Mouse (Mus musculus) neural tube, embryonic 12.5 days (tissue): ENCODE data around the gene Acvrl1. TPM values are rescaled to one million over a fixed set of nuclear protein-coding genes. Genes with fewer than 3 reads are reported as not detected.

Experiments
- ATAC-seq: fragments of 200-750 bp; cut with Nextera tagmentation; 2 replicates; pipeline ENCODE4 v1.8.0; 2017; ENCODE audit warnings: low read depth, mild to moderate bottlenecking, moderate TSS enrichment, moderate library complexity; ENCODE audit not compliant: low FRiP score
- H3K27ac ChIP-seq: fragments of 300-500 bp; sonication (generic); 2 replicates; pipeline ENCODE4 v1.5.1; 2016
- H3K27me3 ChIP-seq: fragments of 300-500 bp; sonication (generic); replicated peaks from 2 replicates; pipeline ENCODE4 v1.6.1; 2016; ENCODE audit warnings: mild to moderate bottlenecking
- H3K36me3 ChIP-seq: fragments of 300-500 bp; sonication (generic); 2 replicates; pipeline ENCODE4 v1.6.1; 2016; ENCODE audit warnings: mild to moderate bottlenecking
- H3K4me1 ChIP-seq: fragments of 300-500 bp; sonication (generic); 2 replicates; pipeline ENCODE4 v1.6.1; 2016
- H3K4me2 ChIP-seq: fragments of 300-500 bp; sonication (generic); replicated peaks from 2 replicates; pipeline ENCODE4 v1.6.1; 2016; ENCODE audit warnings: mild to moderate bottlenecking
- H3K4me3 ChIP-seq: fragments of 300-500 bp; sonication (generic); 2 replicates; pipeline ENCODE4 v1.5.1; 2016
- H3K9ac ChIP-seq: fragments of 300-500 bp; sonication (generic); 2 replicates; pipeline ENCODE4 v1.6.1; 2016; ENCODE audit warnings: mild to moderate bottlenecking
- H3K9me3 ChIP-seq: fragments of 300-500 bp; sonication (generic); 2 replicates; pipeline ENCODE4 v1.6.1; 2016; ENCODE audit warnings: mild to moderate bottlenecking
- WGBS: fragments of 180-500 bp; shearing (Covaris S2); methylation state at CpG from one replicate; pipeline ENCODE4 v1.1.7; 2016; 5-methylcytosine and 5-hydroxymethylcytosine counted together
- polyA plus RNA-seq: library from polyadenylated mRNA; unstranded; fragments of >200 nt; fragmentation: Nextera tagmentation; extraction: Ambion mirVana; gene quantifications from 2 replicates; pipeline ENCODE4 v1.2.1, GENCODE M21; 2016

Gene Acvrl1
- polyA plus RNA-seq, 1 experiment from 2014 or later: 8.3 TPM

- Histone ChIP-seq H3K9me3 (no peaks in the 10 kb centered on the region), H3K4me1 (peaks cover 55% of the 10 kb centered on the region), H3K27me3 (peaks cover 14% of the 10 kb centered on the region), H3K27ac (peak overlapping the region; percentile 55), H3K36me3 (no peaks in the 10 kb centered on the region), H3K4me3 (no peak overlapping the region), H3K9ac (no peak overlapping the region), H3K4me2 (peak overlapping the region; percentile 42)
- ATAC-seq: peak; percentile 95
- 4% methylated on average over 25 of the region's 25 CpGs for WGBS
These were observed 35.3 kb upstream of the Acvrl1 start for GRCm38 (mm10) chr15:101092829-101093648.

GRCm38 (mm10) chr15:101093988-101094387, 34.3 kb upstream of the Acvrl1 start:
- peak overlapping the region; percentile 55; the same call in 1 of the 2 replicates for H3K27ac ChIP-seq
- H3K4me1 ChIP-seq: peaks cover 56% of the 10 kb centered on the region
- H3K27me3 ChIP-seq: peaks cover 14% of the 10 kb centered on the region
- WGBS: 35% methylated on average over 6 of the region's 6 CpGs
- no peak overlapping the region for H3K9ac ChIP-seq
- H3K4me2 ChIP-seq: no peak overlapping the region
- H3K9me3 ChIP-seq: no peaks in the 10 kb centered on the region
- H3K4me3 ChIP-seq: no peak overlapping the region
- no peak for ATAC-seq
- no peaks in the 10 kb centered on the region for H3K36me3 ChIP-seq

GRCm38 (mm10) chr15:101094979-101095378, 33.3 kb upstream of the Acvrl1 start:
- no peak overlapping the region for H3K9ac ChIP-seq
- no peak for ATAC-seq
- no peaks in the 10 kb centered on the region for H3K9me3 ChIP-seq
- H3K27me3 ChIP-seq: peaks cover 14% of the 10 kb centered on the region
- H3K4me2 ChIP-seq: no peak overlapping the region
- H3K4me1 ChIP-seq: peaks cover 57% of the 10 kb centered on the region
- no peak overlapping the region for H3K4me3 ChIP-seq
- no peaks in the 10 kb centered on the region for H3K36me3 ChIP-seq
- H3K27ac ChIP-seq: no peak overlapping the region
- WGBS: 54% methylated on average over 9 of the region's 9 CpGs

DNA sequence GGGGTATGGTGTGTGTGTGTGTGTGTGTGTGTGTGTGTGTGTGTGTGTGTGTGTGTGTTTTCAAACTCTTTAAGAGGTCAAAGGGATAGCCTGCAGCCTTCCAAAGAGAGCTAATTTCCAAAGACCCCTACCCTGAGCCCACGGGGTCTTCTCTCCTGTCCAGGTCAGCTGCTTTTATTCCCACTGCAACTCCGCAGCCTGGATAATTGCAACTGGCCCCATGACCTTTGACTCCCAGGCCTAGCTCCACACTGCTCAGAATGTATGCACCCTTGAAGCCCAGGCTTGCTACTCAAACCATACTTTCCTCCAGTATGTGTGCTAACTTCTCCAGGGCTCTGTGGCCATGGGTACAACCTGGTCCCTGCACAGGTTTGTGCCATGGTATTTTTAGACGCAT, 32.9 kb upstream of the Acvrl1 start:
- H3K9me3 ChIP-seq: no peaks in the 10 kb centered on the region
- H3K4me3 ChIP-seq: no peak overlapping the region
- WGBS: 32% methylated on average over 3 of the region's 3 CpGs
- no peak overlapping the region for H3K4me2 ChIP-seq
- no peaks in the 10 kb centered on the region for H3K36me3 ChIP-seq
- peaks cover 14% of the 10 kb centered on the region for H3K27me3 ChIP-seq
- no peak overlapping the region for H3K27ac ChIP-seq
- H3K9ac ChIP-seq: no peak overlapping the region
- ATAC-seq: no peak
- H3K4me1 ChIP-seq: peaks cover 57% of the 10 kb centered on the region

GRCm38 (mm10) chr15:101097985-101098651, 30.2 kb upstream of the Acvrl1 start:
- Histone ChIP-seq H3K4me1 (peaks cover 53% of the 10 kb centered on the region), H3K27ac (no peak overlapping the region), H3K36me3 (no peaks in the 10 kb centered on the region), H3K9me3 (no peaks in the 10 kb centered on the region), H3K4me3 (no peak overlapping the region), H3K9ac (0 out of 2 replicates have a peak overlapping the region, but pooled peaks have one; percentile 8), H3K4me2 (peak overlapping the region; percentile 51), H3K27me3 (peaks cover 4% of the 10 kb centered on the region; the same call in 1 of the 2 replicates)
- peak; percentile 43; the same call in 1 of the 2 replicates for ATAC-seq
- 2% methylated on average over 28 of the region's 28 CpGs for WGBS

- 71% methylated on average over 3 of the region's 3 CpGs for WGBS
These were observed 27.3 kb upstream of the Acvrl1 start for GRCm38 (mm10) chr15:101100996-101101395.

DNA sequence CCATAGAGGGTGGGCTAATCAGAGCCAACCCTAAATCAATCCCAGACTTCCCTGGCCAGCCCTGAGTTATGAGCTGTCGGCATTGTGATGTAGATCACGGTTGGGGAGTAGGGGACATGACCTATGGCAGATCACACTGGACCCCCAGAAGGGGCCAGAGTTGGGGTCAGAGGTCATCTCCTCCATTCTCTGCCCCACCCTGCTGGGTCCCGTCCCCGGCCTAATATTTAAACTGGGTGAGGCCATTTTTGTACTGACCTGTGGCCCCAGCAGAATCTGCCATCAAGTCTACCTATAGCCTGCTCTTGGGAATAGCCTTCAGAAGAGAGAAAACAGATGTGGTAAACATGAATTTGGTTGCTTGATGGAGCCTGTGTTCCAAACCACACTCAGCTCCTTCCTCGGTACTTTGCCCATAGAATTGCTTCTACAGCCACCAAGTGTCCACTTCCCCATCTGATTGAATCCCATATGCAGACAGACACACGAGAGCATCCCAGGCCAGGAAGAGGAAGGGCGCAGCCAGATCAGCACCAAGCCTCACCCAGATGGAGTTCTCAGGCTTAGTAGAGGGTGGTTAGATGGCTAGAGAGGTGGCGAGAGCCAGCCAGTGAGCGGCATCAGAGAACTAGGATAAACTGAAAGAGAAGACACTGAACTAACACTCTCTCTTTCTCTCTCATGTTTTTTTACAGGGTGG, 24.6 kb upstream of the Acvrl1 start:
- 57% methylated on average over 9 of the region's 9 CpGs for WGBS
- Histone ChIP-seq H3K36me3 (no peaks in the 10 kb centered on the region), H3K9me3 (no peaks in the 10 kb centered on the region), H3K9ac (no peak overlapping the region), H3K4me3 (no peak overlapping the region), H3K4me1 (peaks cover 11% of the 10 kb centered on the region), H3K27me3 (no peaks in the 10 kb centered on the region), H3K4me2 (no peak overlapping the region), H3K27ac (no peak overlapping the region)
- ATAC-seq: no peak

More at GRCm38 (mm10) chr15:101100996-101101395, 27.3 kb upstream of the Acvrl1 start:
- Histone ChIP-seq H3K27me3 (no peaks in the 10 kb centered on the region; the same call in 1 of the 2 replicates), H3K9me3 (no peaks in the 10 kb centered on the region), H3K27ac (no peak overlapping the region), H3K36me3 (no peaks in the 10 kb centered on the region), H3K4me3 (no peak overlapping the region), H3K9ac (no peak overlapping the region), H3K4me2 (no peak overlapping the region), H3K4me1 (peaks cover 31% of the 10 kb centered on the region)
- ATAC-seq: no peak

GRCm38 (mm10) chr15:101105496-101105994, 22.8 kb upstream of the Acvrl1 start:
- no peak overlapping the region for H3K9ac ChIP-seq
- peak overlapping the region; percentile 41; the same call in 1 of the 2 replicates for H3K4me2 ChIP-seq
- WGBS: 20% methylated on average over 12 of the region's 12 CpGs
- no peak overlapping the region for H3K4me3 ChIP-seq
- no peak overlapping the region for H3K27ac ChIP-seq
- no peaks in the 10 kb centered on the region for H3K9me3 ChIP-seq
- peaks cover 9% of the 10 kb centered on the region for H3K4me1 ChIP-seq
- H3K36me3 ChIP-seq: no peaks in the 10 kb centered on the region
- H3K27me3 ChIP-seq: no peaks in the 10 kb centered on the region
- 0 out of 2 replicates have a peak, but pooled peaks have one; percentile 37 for ATAC-seq

DNA sequence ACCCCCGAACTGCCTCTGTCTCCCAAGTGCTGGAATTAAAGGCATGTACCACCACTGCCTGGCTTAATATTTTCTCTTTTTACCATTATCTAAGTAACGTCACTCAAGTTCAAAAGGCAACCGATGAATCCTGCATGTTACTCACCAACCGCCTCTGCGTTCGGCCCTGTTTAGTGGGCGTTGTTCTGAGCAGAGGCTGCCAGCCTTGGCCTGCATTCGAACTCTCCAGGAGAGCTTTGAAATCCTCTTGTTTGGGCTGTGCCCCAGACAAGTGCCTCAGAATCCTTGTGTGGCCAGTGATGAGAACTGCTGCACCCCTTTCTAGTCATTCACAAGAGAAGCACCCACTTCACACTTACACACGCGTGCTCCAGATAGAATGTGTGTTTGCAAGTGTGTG, 22.3 kb upstream of the Acvrl1 start:
- no peak for ATAC-seq
- Histone ChIP-seq H3K9me3 (no peaks in the 10 kb centered on the region), H3K27ac (no peak overlapping the region), H3K36me3 (no peaks in the 10 kb centered on the region), H3K27me3 (no peaks in the 10 kb centered on the region), H3K4me2 (no peak overlapping the region), H3K4me3 (no peak overlapping the region), H3K9ac (no peak overlapping the region), H3K4me1 (peaks cover 9% of the 10 kb centered on the region)
- 90% methylated on average over 10 of the region's 10 CpGs for WGBS

DNA sequence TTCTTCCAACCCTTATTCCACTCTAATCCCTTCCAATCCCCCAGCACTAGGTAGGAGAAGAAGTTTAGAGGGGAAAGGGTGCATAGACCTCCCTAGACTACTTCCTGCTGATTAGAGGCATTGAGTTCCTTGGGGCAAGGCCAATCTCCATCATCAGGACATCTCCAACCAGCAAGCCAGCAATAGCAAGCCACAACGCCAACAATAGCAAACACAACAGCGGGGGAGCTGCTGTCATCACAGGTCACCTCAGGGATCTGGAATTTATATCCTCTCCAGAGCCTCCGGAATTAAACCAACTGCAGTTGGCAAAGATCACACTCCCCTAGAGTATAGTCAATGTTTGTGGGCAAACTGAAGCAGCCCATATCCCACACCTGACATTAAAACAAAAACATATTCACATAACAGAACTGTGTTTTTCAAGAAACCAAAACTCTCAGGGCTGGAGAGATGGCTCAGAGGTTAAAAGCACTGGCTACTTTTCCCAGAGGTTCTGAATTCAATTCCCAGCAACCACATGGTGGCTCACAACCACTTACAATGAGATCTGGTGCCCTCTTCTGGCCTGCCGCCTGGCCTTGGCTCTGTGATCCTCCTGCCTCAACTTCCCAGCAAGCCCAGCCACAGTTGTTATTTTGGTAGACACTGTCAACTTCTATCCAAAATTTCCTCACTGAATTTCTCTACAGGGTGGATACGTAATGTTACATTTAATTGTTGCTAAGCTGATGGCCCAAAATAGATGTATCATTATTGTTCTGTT, 20.2 kb upstream of the Acvrl1 start:
- H3K27ac ChIP-seq: no peak overlapping the region
- H3K9ac ChIP-seq: no peak overlapping the region
- no peaks in the 10 kb centered on the region for H3K36me3 ChIP-seq
- H3K9me3 ChIP-seq: no peaks in the 10 kb centered on the region
- no peak for ATAC-seq
- H3K4me3 ChIP-seq: no peak overlapping the region
- WGBS: 87% methylated on average over 5 of the region's 5 CpGs
- no peaks in the 10 kb centered on the region; the same call in 1 of the 2 replicates for H3K4me1 ChIP-seq
- H3K27me3 ChIP-seq: no peaks in the 10 kb centered on the region
- no peak overlapping the region for H3K4me2 ChIP-seq

- H3K27ac ChIP-seq: no peak overlapping the region
- WGBS: 81% methylated on average over 8 of the region's 8 CpGs
- H3K36me3 ChIP-seq: no peaks in the 10 kb centered on the region
These were observed 15.1 kb upstream of the Acvrl1 start for GRCm38 (mm10) chr15:101113176-101113575.

More at GRCm38 (mm10) chr15:101113176-101113575, 15.1 kb upstream of the Acvrl1 start:
- no peak overlapping the region for H3K4me2 ChIP-seq
- no peaks in the 10 kb centered on the region for H3K9me3 ChIP-seq
- no peak overlapping the region for H3K9ac ChIP-seq
- no peak for ATAC-seq
- no peaks in the 10 kb centered on the region for H3K27me3 ChIP-seq
- no peak overlapping the region for H3K4me3 ChIP-seq
- H3K4me1 ChIP-seq: no peaks in the 10 kb centered on the region
